Comparison of ENCODE assay signal across 9 mouse cellular contexts in genomic region chr3:133542084-133542483, GRCm38 (mm10). TPM values are rescaled to one million over a fixed set of nuclear protein-coding genes. Genes with fewer than 3 reads are reported as not detected.
DNase-seq lines count a peak whose midpoint lies in the region; ATAC-seq and TF ChIP-seq lines count a peak whose summit lies in the region.
"Had no signal": no experiment of that assay in that cellular context is flagged by ENCODE, and none has a peak within 500 bp of the region (broad histone marks: within the 10 kb centered on the region; RNA-seq: fewer than 3 reads in every experiment).

No protein-coding gene starts in this region.

- H3K9me3 ChIP-seq in heart, embryonic 10.5 days: no peaks in the 10 kb centered on the region
- no peaks in the 10 kb centered on the region for H3K9me3 ChIP-seq in lung, postnatal 0 days (ENCODE audit: low read length)
- no peaks in the 10 kb centered on the region for H3K9me3 ChIP-seq in limb, embryonic 13.5 days
- no peaks in the 10 kb centered on the region for H3K9me3 ChIP-seq in stomach, postnatal 0 days (ENCODE audit: control insufficient read depth, low read length)

- no peak for ATAC-seq in lung, postnatal 0 days
- no peak for ATAC-seq in limb, embryonic 13.5 days (ENCODE audit: low FRiP score, low read depth)
- ATAC-seq in stomach, postnatal 0 days (ENCODE audit: low FRiP score, low TSS enrichment): peak; percentile 72

- no peak overlapping the region for H3K9ac ChIP-seq in lung, postnatal 0 days (replicated peaks; ENCODE audit: low read depth)
- H3K9ac ChIP-seq in limb, embryonic 13.5 days: no peak overlapping the region
- H3K9ac ChIP-seq in stomach, postnatal 0 days (ENCODE audit: low read length): no peak overlapping the region

- TF ChIP-seq EP300 in lung, postnatal 0 days (IDR thresholded peaks at IDR 0.05): no peak
- TF ChIP-seq EP300 in stomach, postnatal 0 days (optimal IDR thresholded peaks at IDR 0.05): no peak

- H3K27ac ChIP-seq in heart, embryonic 10.5 days: no peak overlapping the region
- H3K27ac ChIP-seq in lung, postnatal 0 days (ENCODE audit: low read length): no peak overlapping the region
- H3K27ac ChIP-seq in limb, embryonic 13.5 days: no peak overlapping the region
- H3K27ac ChIP-seq in stomach, postnatal 0 days (replicated peaks): 0 out of 2 replicates have a peak overlapping the region, but pooled peaks have one; percentile 18

- no peaks in the 10 kb centered on the region for H3K4me1 ChIP-seq in heart, embryonic 10.5 days
- no peaks in the 10 kb centered on the region for H3K4me1 ChIP-seq in lung, postnatal 0 days (ENCODE audit: insufficient read depth, low read depth, low read length)
- H3K4me1 ChIP-seq in limb, embryonic 13.5 days: peaks cover 18% of the 10 kb centered on the region
- peaks cover 5% of the 10 kb centered on the region; the same call in 1 of the 2 replicates for H3K4me1 ChIP-seq in stomach, postnatal 0 days (replicated peaks; ENCODE audit: control insufficient read depth, insufficient read depth)

- intact Hi-C loops in heart, postnatal 10 days (cut with DNase I): loop anchor here (2.0 to 5.0 kb wide), 4 partner anchors 15 to 230 kb away; partner anchors contain the start of gene Ppa2

- no peaks in the 10 kb centered on the region for H3K27me3 ChIP-seq in heart, embryonic 10.5 days (ENCODE audit: insufficient read depth, poor library complexity, severe bottlenecking)
- H3K27me3 ChIP-seq in lung, postnatal 0 days (replicated peaks; ENCODE audit: insufficient read depth, low read length): no peaks in the 10 kb centered on the region
- no peaks in the 10 kb centered on the region for H3K27me3 ChIP-seq in limb, embryonic 13.5 days
- no peaks in the 10 kb centered on the region for H3K27me3 ChIP-seq in stomach, postnatal 0 days (ENCODE audit: control insufficient read depth, insufficient read depth, low read length)

- no peak overlapping the region; the same call in 1 of the 2 replicates for H3K4me2 ChIP-seq in lung, postnatal 0 days (replicated peaks; ENCODE audit: low read depth, low read length)
- H3K4me2 ChIP-seq in limb, embryonic 13.5 days (replicated peaks): peak overlapping the region; percentile 52
- peak overlapping the region; percentile 17; the same call in 1 of the 2 replicates for H3K4me2 ChIP-seq in stomach, postnatal 0 days (replicated peaks; ENCODE audit: low read depth)

- peak overlapping the region; percentile 88 for H3K4me3 ChIP-seq in heart, embryonic 10.5 days
- H3K4me3 ChIP-seq in lung, postnatal 0 days (ENCODE audit: low read depth, low read length): no peak overlapping the region
- no peak overlapping the region for H3K4me3 ChIP-seq in limb, embryonic 13.5 days
- peak overlapping the region; percentile 55; the same call in 1 of the 2 replicates for H3K4me3 ChIP-seq in stomach, postnatal 0 days (ENCODE audit: low read depth, low read length)

- peaks cover 6% of the 10 kb centered on the region; the same call in 1 of the 2 replicates for H3K36me3 ChIP-seq in heart, embryonic 10.5 days
- no peaks in the 10 kb centered on the region for H3K36me3 ChIP-seq in lung, postnatal 0 days (ENCODE audit: insufficient read depth, low read length)
- H3K36me3 ChIP-seq in limb, embryonic 13.5 days: peaks cover 15% of the 10 kb centered on the region
- H3K36me3 ChIP-seq in stomach, postnatal 0 days (ENCODE audit: control insufficient read depth, insufficient read depth, low read length): no peaks in the 10 kb centered on the region

- DNase-seq in heart, embryonic 10.5 days (ENCODE audit: low spot score): no peak
- DNase-seq in heart, postnatal 10 days: no peak
- DNase-seq in lung, postnatal 0 days (ENCODE audit: low spot score): peak; percentile 54
- DNase-seq in lung, postnatal 14 days: no peak
- DNase-seq in stomach, postnatal 0 days (ENCODE audit: low spot score): no peak
- DNase-seq in layer of hippocampus, adult 11-12 months (ENCODE audit: low spot score): no peak
- no peak for DNase-seq in ovary, adult 18-20 months (ENCODE audit: low spot score)
- DNase-seq: gastrocnemius, postnatal 10 days had no signal

- TF ChIP-seq CTCF in lung, postnatal 0 days (IDR thresholded peaks at IDR 0.05): no peak
- no peak for TF ChIP-seq CTCF in stomach, postnatal 0 days (IDR thresholded peaks at IDR 0.05; ENCODE audit: low read depth)

RNA-seq across cellular contexts. Expression of gene Tet2, which starts 2.9 kb away (rescaled TPM):
- 11.8 and 15.5 TPM in 2 replicates for polyA plus RNA-seq in heart, embryonic 10.5 days (2016; fragmentation: Nextera tagmentation; extraction: Ambion mirVana)
- 10 to 100 TPM; 41.3 to 44.4 TPM for total RNA-seq in heart, postnatal 10 days (2021)
- 14.6 and 16.1 TPM in 2 replicates for polyA plus RNA-seq in lung, postnatal 0 days (2015; fragmentation: Nextera tagmentation; extraction: Ambion mirVana)
- 19.4 and 22.0 TPM in 2 replicates for polyA plus RNA-seq in limb, embryonic 13.5 days (2015; fragmentation: Nextera tagmentation; extraction: Ambion mirVana)
- polyA plus RNA-seq in stomach, postnatal 0 days (2015; fragmentation: Nextera tagmentation; extraction: Ambion mirVana): 11.2 and 12.9 TPM in 2 replicates

Comparison
In these comparisons a context has a peak if more than half of its experiments do, and no peak if none do; other contexts are left out.
1. H3K4me3 ChIP-seq: peak in heart, embryonic 10.5 days (single experiment) and stomach, postnatal 0 days (single experiment); none in lung, postnatal 0 days (single experiment) and limb, embryonic 13.5 days (single experiment).